Mouse (Mus musculus): ENCODE measurements around the gene Eml3.

Eml3 gene

DNA sequence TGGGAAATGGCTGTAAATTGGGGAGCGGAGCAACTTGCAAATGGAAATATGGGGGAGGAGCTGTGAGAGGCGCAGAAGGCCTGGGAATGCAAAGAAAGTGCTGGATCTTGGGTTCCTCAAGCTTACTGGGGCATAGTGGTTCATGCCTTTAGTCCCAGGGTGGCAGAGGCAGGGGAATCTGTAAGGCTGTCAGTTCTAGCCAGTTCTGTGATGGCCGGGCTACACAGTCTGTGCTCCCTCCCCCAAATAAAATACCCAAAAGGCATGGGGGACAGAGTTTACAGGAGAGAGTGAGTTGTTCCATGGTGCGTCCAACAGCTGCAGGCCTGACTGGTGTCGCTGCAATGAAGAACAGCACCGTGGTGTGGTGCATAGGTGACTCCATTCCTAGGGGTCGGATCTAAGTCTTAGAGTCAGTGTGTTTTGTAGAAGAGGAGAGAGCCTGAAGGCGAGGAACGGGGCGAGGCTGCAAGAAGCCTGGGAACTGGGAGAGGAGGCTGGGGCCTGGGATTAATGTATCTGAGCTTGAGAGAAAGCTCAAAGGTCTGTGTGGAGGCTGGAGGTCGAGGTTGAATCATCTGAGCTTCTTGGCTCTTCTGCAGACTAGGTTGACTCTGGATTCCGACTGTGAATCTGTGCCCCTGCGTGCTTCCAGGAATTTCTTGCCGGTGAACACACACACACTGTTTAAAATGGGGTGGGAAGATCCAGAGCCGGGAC lies 59.2 kb downstream of the Eml3 start:
- DNase-seq (ENCODE audit: low spot score): no peak

DNA sequence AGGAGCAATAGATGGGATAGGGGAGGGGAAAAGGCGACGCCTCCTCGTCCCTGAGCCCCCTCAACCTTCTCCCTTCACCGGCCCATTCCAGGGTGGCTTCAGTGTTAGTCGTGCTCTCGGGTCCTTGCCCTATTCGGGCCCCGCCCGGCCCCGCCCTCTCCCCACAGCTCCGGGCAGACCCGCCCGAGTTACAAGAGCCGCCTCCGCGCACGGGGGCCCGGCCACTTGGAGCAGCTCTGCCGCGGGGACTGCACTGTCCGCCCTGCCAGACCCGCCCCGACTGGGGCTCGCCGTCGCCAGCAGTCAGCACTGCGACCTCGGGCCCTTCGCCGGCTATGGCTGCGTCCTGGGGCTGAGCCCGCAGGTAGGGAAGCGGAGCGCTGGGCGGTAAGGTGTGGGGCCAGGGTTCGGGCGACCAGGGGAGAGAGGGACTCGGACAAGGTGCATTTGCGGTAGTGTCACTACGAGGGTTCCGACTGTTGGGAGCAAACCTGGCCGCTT lies 59.8 kb downstream of the Eml3 start, which contains the start of gene Ahnak:
Ahnak (plus strand) TSS at position 219 of the 501 bp plus-strand sequence.
- no peak for DNase-seq (ENCODE audit: low spot score)

DNA sequence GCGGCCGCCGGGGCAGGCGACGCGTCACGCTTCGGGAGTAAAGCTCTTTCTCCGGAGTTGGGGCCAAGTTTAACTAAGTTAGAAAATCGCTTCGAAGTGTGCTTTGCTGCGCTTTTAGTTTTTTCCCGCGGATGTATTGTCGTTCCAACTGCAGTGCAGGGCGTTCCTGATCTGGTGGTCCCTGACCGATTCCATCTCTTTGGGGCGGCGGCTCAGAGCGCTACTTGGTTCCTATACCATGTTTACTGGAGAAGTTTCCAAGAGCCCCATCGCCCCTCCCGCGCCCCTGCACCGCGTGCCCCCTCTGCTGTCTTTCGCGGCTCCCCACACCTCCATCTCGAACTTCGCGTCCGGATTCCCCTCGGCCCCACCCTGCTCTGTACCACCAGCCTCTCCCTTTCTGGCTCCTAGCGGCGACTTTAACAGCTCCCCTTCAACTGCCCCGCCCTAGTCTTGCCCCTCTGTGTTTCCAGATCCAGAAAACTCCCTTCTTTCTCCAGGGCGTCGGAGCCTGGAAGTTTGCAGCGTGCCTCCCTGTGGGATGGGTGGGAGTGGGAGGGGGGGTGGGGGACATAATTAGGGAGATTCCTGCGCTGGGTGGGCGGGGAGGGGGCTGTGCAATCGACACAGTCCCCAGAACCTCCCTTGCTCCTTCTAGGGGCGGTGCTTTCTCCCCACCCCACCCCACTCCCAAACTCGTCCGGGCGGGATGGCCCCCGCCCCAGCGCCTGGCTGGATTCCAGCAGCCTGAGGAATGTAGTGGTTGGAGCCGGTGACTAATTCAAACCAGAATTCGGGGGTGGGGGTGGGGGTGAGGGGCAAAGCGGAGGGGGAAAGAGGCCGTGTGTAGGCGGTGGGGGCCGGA lies 60.4 kb downstream of the Eml3 start:
- DNase-seq (ENCODE audit: low spot score): no peak

DNA sequence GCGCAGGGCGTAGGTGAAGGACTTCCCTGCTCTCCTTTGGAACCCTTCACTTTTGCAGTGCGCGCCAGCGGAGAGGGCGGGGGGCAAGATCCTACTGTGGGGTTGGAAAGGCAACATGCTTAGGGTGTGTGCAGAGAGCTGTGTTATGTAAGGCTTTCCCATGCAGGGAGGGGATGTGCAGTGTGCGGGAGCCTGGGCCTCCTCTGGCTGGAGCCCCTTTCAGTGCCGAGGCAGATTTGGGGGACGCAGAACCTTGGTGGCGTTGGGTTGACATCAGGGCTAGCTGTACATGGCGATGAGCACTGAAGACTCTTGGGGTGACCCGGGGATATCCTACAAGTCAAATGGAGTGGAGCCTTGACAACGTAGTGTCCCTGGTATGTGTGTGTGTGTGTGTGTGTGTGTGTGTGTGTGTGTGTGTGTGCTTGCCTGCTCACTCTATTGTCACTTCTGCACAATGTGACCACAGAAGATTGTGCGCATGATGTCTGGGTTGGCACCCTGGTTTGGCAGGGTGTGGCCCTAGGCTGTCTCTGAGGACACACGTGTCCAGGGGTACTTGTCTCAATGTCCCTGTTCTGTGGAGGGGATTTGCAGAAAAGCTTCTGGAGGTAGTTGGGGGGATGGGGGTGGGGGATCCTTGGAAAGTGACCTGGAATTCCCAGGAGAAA lies 61.2 kb downstream of the Eml3 start:
- no peak for DNase-seq (ENCODE audit: low spot score)

Data from c-Kit-positive CD71-positive TER-119-positive erythroid progenitor cells, embryonic 14.5 days (primary cell).